Mouse (Mus musculus) brain, embryonic 14.5 days (tissue): ENCODE measurements around the gene Olfr1344.

ENCODE experiments used
- CTCF ChIP-seq: fragments of 200-500 bp; IDR thresholded peaks from 2 replicates; pipeline ENCODE4 v1.5.1; 2012; ENCODE audit warnings: inconsistent platforms, mild to moderate bottlenecking, moderate library complexity, borderline replicate concordance; ENCODE audit not compliant: insufficient read depth, insufficient read length; ENCODE audit errors: extremely low read depth
- POLR2A ChIP-seq: fragments of 200-500 bp; IDR thresholded peaks from 2 replicates; pipeline ENCODE4 v1.6.1; 2012; ENCODE audit warnings: mild to moderate bottlenecking, inconsistent platforms, borderline replicate concordance; ENCODE audit not compliant: poor library complexity, insufficient read depth, insufficient read length, severe bottlenecking; ENCODE audit errors: extremely low read depth

DNA sequence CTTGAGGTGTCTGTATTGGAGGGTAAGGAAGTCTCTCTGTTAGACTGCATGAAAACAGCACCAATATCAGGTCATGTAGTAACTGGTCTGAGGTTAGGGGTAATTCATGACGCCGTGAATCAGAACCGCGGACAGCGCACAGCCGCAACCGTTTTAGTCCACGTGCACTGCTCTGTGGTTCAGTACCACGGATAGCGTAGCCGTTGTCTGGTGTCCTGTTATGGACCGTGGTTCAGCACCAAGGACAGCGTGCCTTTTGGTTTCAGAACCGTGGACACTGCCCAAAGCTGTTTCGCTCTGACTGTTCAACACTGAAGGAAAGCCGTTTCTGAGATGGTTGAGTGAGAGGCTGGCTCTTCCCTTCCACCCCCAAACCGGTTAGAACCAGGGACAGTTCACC is 28.4 kb upstream of the Olfr1344 start, which contains the start of gene Gm20715:
- TF ChIP-seq CTCF (no peak), POLR2A (no peak)
